Mouse (Mus musculus) cerebellum, adult 2 months (tissue): ENCODE measurements around the gene Trp53bp2.

Source experiments
- CTCF ChIP-seq: fragments of 200-500 bp; IDR thresholded peaks from 2 replicates; pipeline ENCODE4 v1.5.1; 2011; ENCODE audit warnings: low read depth, mild to moderate bottlenecking, control low read depth, low read length, moderate library complexity, borderline replicate concordance; ENCODE audit not compliant: insufficient read depth
- POLR2A ChIP-seq: fragments of 200-500 bp; IDR thresholded peaks from 2 replicates; pipeline ENCODE4 v1.6.1; 2011; ENCODE audit warnings: low read length, control low read depth, borderline replicate concordance; ENCODE audit not compliant: insufficient read depth

DNA sequence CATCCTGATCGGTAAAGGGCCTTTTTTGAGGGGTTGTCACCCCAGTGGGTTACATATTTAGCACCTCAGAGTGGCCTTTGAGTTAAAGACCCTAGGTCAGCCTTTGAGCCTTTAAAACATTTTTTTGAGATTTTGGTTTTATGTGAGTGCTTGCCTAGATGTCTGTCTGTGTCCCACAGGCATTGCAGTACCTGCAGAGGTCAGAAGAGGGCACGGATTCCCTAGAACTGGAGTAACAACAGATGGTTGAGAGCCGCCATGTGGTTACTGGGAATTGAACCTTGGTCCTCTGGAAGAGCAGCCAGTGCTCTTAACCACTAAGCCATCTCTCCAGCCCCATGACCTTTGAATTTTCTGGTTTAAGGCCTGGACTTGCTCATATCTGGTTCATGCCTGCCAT is 27.6 kb upstream of the Trp53bp2 start:
- no peak for TF ChIP-seq CTCF
- TF ChIP-seq POLR2A: no peak
